Mouse (Mus musculus) kidney, embryonic 16.5 days (tissue): ENCODE data around the gene Adarb1. TPM values are rescaled to one million over a fixed set of nuclear protein-coding genes. Genes with fewer than 3 reads are reported as not detected.

Experiments
- ATAC-seq: fragments of 200-750 bp; cut with Nextera tagmentation; 2 replicates; pipeline ENCODE4 v1.8.0; 2017; ENCODE audit warnings: moderate TSS enrichment; ENCODE audit not compliant: low FRiP score, low TSS enrichment
- H3K27ac ChIP-seq: fragments of 300-500 bp; sonication (generic); 2 replicates; pipeline ENCODE4 v1.5.1; 2014; ENCODE audit warnings: low read length
- H3K27me3 ChIP-seq: fragments of 300-500 bp; sonication (generic); 2 replicates; pipeline ENCODE4 v1.6.1; 2014; ENCODE audit warnings: low read length, control low read depth, mixed read lengths; ENCODE audit not compliant: insufficient read depth
- H3K36me3 ChIP-seq: fragments of 300-500 bp; sonication (generic); 2 replicates; pipeline ENCODE4 v1.6.1; 2014; ENCODE audit warnings: low read length, control low read depth, mixed read lengths; ENCODE audit not compliant: insufficient read depth
- H3K4me1 ChIP-seq: fragments of 300-500 bp; sonication (generic); 2 replicates; pipeline ENCODE4 v1.6.1; 2014; ENCODE audit warnings: low read length, control low read depth, mixed read lengths; ENCODE audit not compliant: insufficient read depth
- H3K4me2 ChIP-seq: fragments of 300-500 bp; sonication (generic); replicated peaks from 2 replicates; pipeline ENCODE4 v1.6.1; 2014; ENCODE audit warnings: low read depth, low read length
- H3K4me3 ChIP-seq: fragments of 300-500 bp; sonication (generic); 2 replicates; pipeline ENCODE4 v1.5.1; 2014; ENCODE audit warnings: mild to moderate bottlenecking, low read length
- H3K9ac ChIP-seq: fragments of 300-500 bp; sonication (generic); replicated peaks from 2 replicates; pipeline ENCODE4 v1.6.1; 2014; ENCODE audit warnings: low read length
- H3K9me3 ChIP-seq: fragments of 300-500 bp; sonication (generic); 2 replicates; pipeline ENCODE4 v1.6.1; 2016; ENCODE audit warnings: low read length, control low read depth
- WGBS: fragments of 180-500 bp; shearing (Covaris S2); extraction: QIAGEN DNeasy Blood & Tissue Kit; methylation state at CpG from one replicate; pipeline ENCODE4 v1.1.7; 2014; 5-methylcytosine and 5-hydroxymethylcytosine counted together
- polyA plus RNA-seq: library from polyadenylated mRNA; unstranded; fragments of >200 nt; fragmentation: Nextera tagmentation; extraction: Ambion mirVana; gene quantifications from 2 replicates; pipeline ENCODE4 v1.2.1, GENCODE M21; 2015

Gene Adarb1
- polyA plus RNA-seq, 1 experiment from 2014 or later: 7.9 TPM

GRCm38 (mm10) chr10:77374948-77375347 lies 43.1 kb downstream of the Adarb1 start:
- Histone ChIP-seq H3K9ac (no peak overlapping the region), H3K36me3 (no peaks in the 10 kb centered on the region), H3K27ac (no peak overlapping the region), H3K27me3 (no peaks in the 10 kb centered on the region), H3K4me3 (no peak overlapping the region), H3K4me2 (no peak overlapping the region), H3K9me3 (no peaks in the 10 kb centered on the region), H3K4me1 (no peaks in the 10 kb centered on the region)
- WGBS: 84% methylated on average over 1 of the region's 1 CpGs
- ATAC-seq: no peak

- H3K9ac ChIP-seq: no peak overlapping the region
- no peaks in the 10 kb centered on the region for H3K36me3 ChIP-seq
- H3K27me3 ChIP-seq: no peaks in the 10 kb centered on the region
- no peak overlapping the region for H3K27ac ChIP-seq
- H3K4me3 ChIP-seq: no peak overlapping the region
- no peak overlapping the region for H3K4me2 ChIP-seq
- 85% methylated on average over 5 of the region's 5 CpGs for WGBS
- H3K4me1 ChIP-seq: no peaks in the 10 kb centered on the region
- H3K9me3 ChIP-seq: no peaks in the 10 kb centered on the region
- ATAC-seq: no peak
These were observed 43.7 kb downstream of the Adarb1 start for GRCm38 (mm10) chr10:77374407-77374806.

GRCm38 (mm10) chr10:77370129-77370528 lies 47.9 kb downstream of the Adarb1 start:
- no peak overlapping the region for H3K9ac ChIP-seq
- 91% methylated on average over 5 of the region's 5 CpGs for WGBS
- no peak overlapping the region for H3K4me3 ChIP-seq
- ATAC-seq: no peak
- H3K9me3 ChIP-seq: no peaks in the 10 kb centered on the region
- H3K4me1 ChIP-seq: no peaks in the 10 kb centered on the region
- H3K27me3 ChIP-seq: no peaks in the 10 kb centered on the region
- no peaks in the 10 kb centered on the region for H3K36me3 ChIP-seq
- no peak overlapping the region for H3K27ac ChIP-seq
- H3K4me2 ChIP-seq: no peak overlapping the region

- H3K27ac ChIP-seq: no peak overlapping the region
- H3K4me3 ChIP-seq: no peak overlapping the region
- no peak overlapping the region for H3K4me2 ChIP-seq
- no peak for ATAC-seq
- no peaks in the 10 kb centered on the region for H3K9me3 ChIP-seq
- no peaks in the 10 kb centered on the region for H3K36me3 ChIP-seq
- H3K4me1 ChIP-seq: no peaks in the 10 kb centered on the region
- H3K9ac ChIP-seq: no peak overlapping the region
- H3K27me3 ChIP-seq: no peaks in the 10 kb centered on the region
- 69% methylated on average over 6 of the region's 6 CpGs for WGBS
These were observed 50.1 kb downstream of the Adarb1 start for GRCm38 (mm10) chr10:77367973-77368372.

DNA sequence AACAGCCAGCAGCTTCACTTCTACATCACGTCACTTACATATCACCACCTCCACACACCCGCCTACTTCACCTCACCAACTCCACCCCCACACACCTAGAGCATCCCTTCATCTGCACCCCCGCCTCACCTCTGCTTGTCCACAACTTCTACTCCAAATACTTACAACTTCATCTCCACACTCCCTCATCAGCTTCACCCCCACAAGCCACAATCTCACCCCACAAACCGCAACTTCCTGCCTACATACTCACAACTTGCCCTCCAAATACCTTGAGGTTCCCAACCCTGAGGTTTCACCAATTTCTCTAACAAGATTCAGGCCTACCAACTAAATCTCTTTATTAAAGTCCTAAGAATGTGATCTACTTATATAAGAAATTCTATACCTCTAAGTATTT lies 51.1 kb downstream of the Adarb1 start:
- Histone ChIP-seq H3K36me3 (no peaks in the 10 kb centered on the region), H3K27ac (no peak overlapping the region), H3K27me3 (no peaks in the 10 kb centered on the region), H3K4me3 (no peak overlapping the region), H3K4me1 (no peaks in the 10 kb centered on the region), H3K9me3 (no peaks in the 10 kb centered on the region), H3K4me2 (no peak overlapping the region), H3K9ac (no peak overlapping the region)
- 85% methylated on average over 4 of the region's 4 CpGs for WGBS
- ATAC-seq: no peak

GRCm38 (mm10) chr10:77365212-77365611 lies 52.9 kb downstream of the Adarb1 start:
- Histone ChIP-seq H3K9ac (no peak overlapping the region), H3K9me3 (no peaks in the 10 kb centered on the region), H3K36me3 (no peaks in the 10 kb centered on the region), H3K4me2 (no peak overlapping the region), H3K4me3 (no peak overlapping the region), H3K27me3 (no peaks in the 10 kb centered on the region), H3K4me1 (no peaks in the 10 kb centered on the region), H3K27ac (no peak overlapping the region)
- WGBS: 83% methylated on average over 2 of the region's 2 CpGs
- no peak for ATAC-seq

DNA sequence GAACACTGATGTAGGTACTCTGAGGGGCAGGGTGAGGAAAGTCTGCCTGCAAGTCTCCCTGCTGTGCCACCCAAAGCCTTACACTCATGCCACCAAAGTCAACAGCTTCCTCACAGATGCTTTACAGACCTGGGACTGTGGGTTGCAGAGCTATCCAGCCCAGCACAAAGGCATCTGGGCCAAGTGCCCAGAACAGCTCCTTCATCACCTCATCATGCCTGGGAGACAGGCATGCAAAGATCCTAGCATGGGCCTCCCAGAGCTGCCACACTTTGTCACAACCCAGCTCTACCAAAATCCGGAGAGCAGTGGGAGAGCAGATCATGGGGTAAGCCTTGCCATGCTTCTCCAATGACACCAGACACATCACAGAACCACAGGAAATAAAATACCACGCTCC lies 57.6 kb downstream of the Adarb1 start:
- H3K4me3 ChIP-seq: no peak overlapping the region
- H3K4me1 ChIP-seq: no peaks in the 10 kb centered on the region
- H3K36me3 ChIP-seq: no peaks in the 10 kb centered on the region
- H3K4me2 ChIP-seq: no peak overlapping the region
- no peak for ATAC-seq
- H3K9ac ChIP-seq: no peak overlapping the region
- H3K27me3 ChIP-seq: no peaks in the 10 kb centered on the region
- 68% methylated on average over 2 of the region's 2 CpGs for WGBS
- H3K27ac ChIP-seq: no peak overlapping the region
- H3K9me3 ChIP-seq: no peaks in the 10 kb centered on the region

GRCm38 (mm10) chr10:77357957-77358356 lies 60.1 kb downstream of the Adarb1 start:
- Histone ChIP-seq H3K4me3 (no peak overlapping the region), H3K27ac (no peak overlapping the region), H3K9me3 (no peaks in the 10 kb centered on the region), H3K4me1 (no peaks in the 10 kb centered on the region), H3K4me2 (no peak overlapping the region), H3K36me3 (no peaks in the 10 kb centered on the region), H3K27me3 (no peaks in the 10 kb centered on the region), H3K9ac (no peak overlapping the region)
- WGBS: 86% methylated on average over 6 of the region's 6 CpGs
- no peak for ATAC-seq

GRCm38 (mm10) chr10:77353031-77353745 lies 64.9 kb downstream of the Adarb1 start:
- H3K36me3 ChIP-seq: no peaks in the 10 kb centered on the region
- no peak overlapping the region for H3K4me3 ChIP-seq
- H3K9me3 ChIP-seq: no peaks in the 10 kb centered on the region
- no peaks in the 10 kb centered on the region for H3K27me3 ChIP-seq
- H3K4me1 ChIP-seq: no peaks in the 10 kb centered on the region
- H3K4me2 ChIP-seq: no peak overlapping the region
- 80% methylated on average over 6 of the region's 6 CpGs for WGBS
- H3K9ac ChIP-seq: no peak overlapping the region
- ATAC-seq: peak; percentile 75; the same call in 1 of the 2 replicates
- no peak overlapping the region for H3K27ac ChIP-seq

DNA sequence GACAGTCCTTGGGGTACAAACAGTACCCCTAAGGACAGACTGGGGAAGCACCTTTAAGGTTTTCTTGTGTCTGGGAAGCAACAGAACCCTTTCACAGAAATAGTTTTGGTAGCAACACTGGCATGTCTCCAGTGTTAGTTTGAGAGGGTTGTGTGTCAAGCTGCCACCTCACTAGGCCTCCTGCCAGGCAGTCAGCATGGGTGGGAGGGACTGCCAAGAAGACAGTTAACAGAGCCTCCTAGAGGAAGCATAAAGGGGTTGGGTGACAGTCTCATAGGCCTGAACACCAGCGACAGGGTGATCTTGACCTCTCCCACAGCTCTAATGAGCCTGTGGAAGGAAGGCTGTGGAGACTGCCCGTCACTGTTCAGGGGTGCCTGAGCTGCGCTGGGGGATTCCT lies 75.2 kb downstream of the Adarb1 start:
- 35% methylated on average over 3 of the region's 3 CpGs for WGBS
- no peaks in the 10 kb centered on the region for H3K36me3 ChIP-seq
- no peak for ATAC-seq
- H3K4me3 ChIP-seq: no peak overlapping the region
- no peaks in the 10 kb centered on the region for H3K4me1 ChIP-seq
- H3K27me3 ChIP-seq: no peaks in the 10 kb centered on the region
- no peak overlapping the region for H3K9ac ChIP-seq
- no peak overlapping the region for H3K27ac ChIP-seq
- no peak overlapping the region for H3K4me2 ChIP-seq
- no peaks in the 10 kb centered on the region for H3K9me3 ChIP-seq
